Mouse (Mus musculus) spleen, adult 2 months (tissue): ENCODE results near the gene Tcte2. TPM values are rescaled to one million over a fixed set of nuclear protein-coding genes. Genes with fewer than 3 reads are reported as not detected.

Experiments
- DNase-seq, 2 experiments: peaks; one replicate each; pipeline versions ENCODE4 v3.0.0 to v3.0.0-alpha.2; 2012 to 2021; ENCODE audit warnings: low spot score in 2 of 2, low read depth in 1 of 2
- H3K27ac ChIP-seq: fragments of 200-500 bp; 2 replicates; pipeline ENCODE4 v1.5.1; 2012; ENCODE audit warnings: low read length, inconsistent platforms; ENCODE audit not compliant: insufficient read depth
- H3K27me3 ChIP-seq: fragments of 200-500 bp; 2 replicates; pipeline ENCODE4 v1.6.1; 2012; ENCODE audit warnings: mild to moderate bottlenecking, moderate library complexity, low read length, inconsistent platforms; ENCODE audit not compliant: control insufficient read depth, insufficient read depth
- H3K36me3 ChIP-seq: fragments of 200-500 bp; 2 replicates; pipeline ENCODE4 v1.6.1; 2012; ENCODE audit warnings: mild to moderate bottlenecking, low read length, inconsistent platforms; ENCODE audit not compliant: control insufficient read depth, insufficient read depth
- H3K4me1 ChIP-seq: fragments of 200-500 bp; 2 replicates; pipeline ENCODE4 v1.6.1; 2011; ENCODE audit warnings: inconsistent platforms; ENCODE audit not compliant: control insufficient read depth, insufficient read depth, insufficient read length
- H3K4me3 ChIP-seq: fragments of 200-500 bp; 2 replicates; pipeline ENCODE4 v1.5.1; 2011; ENCODE audit warnings: mild to moderate bottlenecking, inconsistent platforms; ENCODE audit not compliant: insufficient read depth, insufficient read length; ENCODE audit errors: extremely low read depth
- CTCF ChIP-seq: fragments of 200-500 bp; IDR thresholded peaks from 2 replicates; pipeline ENCODE4 v1.5.1; 2011; ENCODE audit warnings: mild to moderate bottlenecking, inconsistent platforms; ENCODE audit not compliant: insufficient read depth, insufficient read length, insufficient replicate concordance; ENCODE audit errors: extremely low read depth
- POLR2A ChIP-seq: fragments of 200-500 bp; IDR thresholded peaks from 2 replicates; pipeline ENCODE4 v1.6.1; 2011; ENCODE audit warnings: low read depth, low read length, inconsistent platforms
- WGBS: fragments of 180-500 bp; shearing (Covaris S2); methylation state at CpG from one replicate; pipeline ENCODE4 v1.1.7; 2018; 5-methylcytosine and 5-hydroxymethylcytosine counted together
- polyA plus RNA-seq: library from polyadenylated mRNA; depleted of rRNA; stranded (reverse); fragments of >200 nt; gene quantifications from 2 replicates; pipeline ENCODE4 v1.2.3, GENCODE M21; 2012

Tcte2 gene
- polyA plus RNA-seq, 1 experiment = 0.36 TPM

DNA sequence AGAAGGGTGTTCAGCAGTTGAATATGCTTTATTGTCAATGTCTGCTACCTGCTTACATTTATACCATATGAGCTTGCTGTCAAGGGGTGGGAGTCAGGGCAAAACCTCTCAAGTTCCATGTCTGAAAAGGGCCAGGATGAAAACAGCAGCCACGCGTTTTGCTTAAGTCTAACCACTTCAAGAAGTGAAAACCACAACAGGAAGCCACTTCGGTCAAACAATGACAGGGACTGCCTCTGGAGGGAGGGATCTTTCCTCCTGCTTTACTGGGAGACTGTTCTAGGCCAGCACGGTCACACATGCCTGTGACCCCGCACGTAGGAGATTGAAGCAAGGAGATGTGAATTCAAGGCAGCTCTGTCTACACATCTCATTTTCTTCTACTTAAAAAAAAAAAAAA, 15.3 kb downstream of the Tcte2 start:
- 0% methylated on average over 6 of the region's 6 CpGs for WGBS
- no peak overlapping the region for H3K4me3 ChIP-seq
- DNase-seq = no peak
- H3K27me3 ChIP-seq = no peaks in the 10 kb centered on the region
- H3K27ac ChIP-seq = no peak overlapping the region
- TF ChIP-seq POLR2A (no peak), CTCF (no peak)
- H3K4me1 ChIP-seq = no peaks in the 10 kb centered on the region; the same call in 1 of the 2 replicates
- H3K36me3 ChIP-seq = no peaks in the 10 kb centered on the region

- Histone ChIP-seq H3K4me1 (no peaks in the 10 kb centered on the region; the same call in 1 of the 2 replicates), H3K36me3 (no peaks in the 10 kb centered on the region), H3K27ac (no peak overlapping the region), H3K4me3 (no peak overlapping the region), H3K27me3 (no peaks in the 10 kb centered on the region)
- no peak for DNase-seq
- no peak for TF ChIP-seq POLR2A
- WGBS = 42% methylated on average over 2 of the region's 2 CpGs
Observed at GRCm38 (mm10) chr17:13745373-13745772, 16.3 kb downstream of the Tcte2 start.

DNA sequence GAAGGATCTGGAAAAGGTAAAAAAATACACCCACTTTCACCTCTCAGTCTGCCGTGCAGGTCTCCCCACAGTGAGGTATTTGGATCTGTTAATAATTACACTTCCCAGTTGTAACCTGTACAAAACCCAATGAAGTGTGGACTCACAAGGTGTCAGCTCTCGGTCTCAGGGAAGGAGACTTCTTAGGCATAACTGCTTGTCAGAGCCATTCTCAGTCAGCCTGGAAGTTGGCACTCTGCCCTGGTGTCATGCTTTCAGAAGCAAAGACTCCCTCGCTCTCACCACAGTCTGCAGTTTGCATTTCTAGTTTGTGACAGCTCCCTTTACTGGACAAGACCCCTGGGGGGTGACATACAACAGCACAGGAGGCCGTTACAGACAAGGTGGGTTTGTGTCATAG, 16.8 kb downstream of the Tcte2 start:
- no peak overlapping the region for H3K27ac ChIP-seq
- no peak for DNase-seq
- WGBS = 61% methylated on average over 4 of the region's 4 CpGs
- H3K4me1 ChIP-seq = no peaks in the 10 kb centered on the region; the same call in 1 of the 2 replicates
- no peaks in the 10 kb centered on the region for H3K27me3 ChIP-seq
- TF ChIP-seq POLR2A (no peak), CTCF (no peak)
- H3K36me3 ChIP-seq = no peaks in the 10 kb centered on the region
- no peak overlapping the region for H3K4me3 ChIP-seq

DNA sequence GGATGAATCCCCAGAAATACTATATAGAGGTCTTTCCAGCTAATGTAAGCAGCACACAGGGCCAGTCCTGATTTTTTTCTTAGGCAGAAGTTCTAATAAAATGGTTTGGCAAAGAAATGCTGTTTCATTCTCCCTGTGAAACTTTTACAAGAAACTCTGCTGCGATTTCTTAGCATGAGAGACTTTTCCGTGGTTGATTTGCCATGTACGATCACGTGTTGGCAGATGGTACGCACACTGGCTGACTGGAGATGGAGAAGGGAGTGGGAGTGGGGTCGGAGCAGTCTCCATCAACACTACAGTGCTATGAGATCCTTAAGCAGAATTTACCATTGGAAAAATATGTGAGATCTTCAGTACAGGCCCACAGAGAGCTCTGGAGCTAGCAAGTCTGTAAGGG, 17.4 kb downstream of the Tcte2 start:
- Histone ChIP-seq H3K27me3 (no peaks in the 10 kb centered on the region), H3K27ac (no peak overlapping the region), H3K4me1 (no peaks in the 10 kb centered on the region; the same call in 1 of the 2 replicates), H3K4me3 (no peak overlapping the region), H3K36me3 (no peaks in the 10 kb centered on the region)
- no peak for DNase-seq
- WGBS = 86% methylated on average over 6 of the region's 6 CpGs
- TF ChIP-seq POLR2A (no peak), CTCF (no peak)

- no peaks in the 10 kb centered on the region for H3K27me3 ChIP-seq
- TF ChIP-seq POLR2A (no peak), CTCF (no peak)
- no peak overlapping the region for H3K4me3 ChIP-seq
- no peaks in the 10 kb centered on the region for H3K36me3 ChIP-seq
- WGBS = 79% methylated on average over 5 of the region's 5 CpGs
- no peak for DNase-seq
- H3K4me1 ChIP-seq = no peaks in the 10 kb centered on the region; the same call in 1 of the 2 replicates
- no peak overlapping the region for H3K27ac ChIP-seq
Observed at GRCm38 (mm10) chr17:13743709-13744079, 17.9 kb downstream of the Tcte2 start.

DNA sequence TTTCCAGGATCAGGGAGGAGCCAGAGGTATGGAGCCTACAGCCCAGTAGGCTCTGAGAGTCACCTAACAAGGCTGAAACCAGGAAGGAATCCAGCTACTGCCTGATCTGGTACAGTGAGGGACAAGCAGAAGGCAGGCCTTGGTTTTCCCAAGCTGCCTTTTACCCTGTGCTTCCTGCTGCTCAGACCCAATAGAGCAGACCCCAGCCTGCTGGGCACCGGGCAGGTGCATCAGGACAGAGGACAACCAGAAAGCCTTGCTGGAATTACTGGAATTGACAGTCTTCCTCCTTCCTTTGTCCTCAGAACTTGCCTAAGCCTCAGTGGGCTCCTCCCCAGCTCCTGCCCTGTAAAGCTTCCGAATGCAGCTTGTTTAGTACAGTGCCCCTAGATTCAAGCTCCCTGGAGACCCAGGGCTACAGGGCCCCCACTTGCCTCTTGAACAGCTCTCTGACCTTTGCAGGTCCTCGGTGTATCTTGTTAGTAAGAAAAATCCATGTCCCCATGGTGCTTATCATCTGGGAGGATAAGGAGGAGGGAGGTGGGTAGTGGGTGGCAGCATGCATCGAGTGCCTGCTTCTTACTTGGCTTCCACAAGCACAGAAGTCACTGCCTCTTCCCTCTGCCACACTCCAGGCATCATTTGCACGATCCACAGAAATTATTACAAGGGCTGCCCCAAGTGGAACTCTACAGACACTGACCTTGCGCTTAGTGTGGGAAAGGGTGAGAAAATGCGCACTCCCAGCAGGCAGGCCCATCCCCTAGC, 18.5 kb downstream of the Tcte2 start:
- H3K4me3 ChIP-seq = no peak overlapping the region
- no peaks in the 10 kb centered on the region for H3K36me3 ChIP-seq
- no peak for TF ChIP-seq POLR2A
- no peak for TF ChIP-seq CTCF
- H3K27me3 ChIP-seq = no peaks in the 10 kb centered on the region
- no peak for DNase-seq
- H3K4me1 ChIP-seq = no peaks in the 10 kb centered on the region; the same call in 1 of the 2 replicates
- WGBS = 88% methylated on average over 7 of the region's 7 CpGs
- H3K27ac ChIP-seq = no peak overlapping the region

DNA sequence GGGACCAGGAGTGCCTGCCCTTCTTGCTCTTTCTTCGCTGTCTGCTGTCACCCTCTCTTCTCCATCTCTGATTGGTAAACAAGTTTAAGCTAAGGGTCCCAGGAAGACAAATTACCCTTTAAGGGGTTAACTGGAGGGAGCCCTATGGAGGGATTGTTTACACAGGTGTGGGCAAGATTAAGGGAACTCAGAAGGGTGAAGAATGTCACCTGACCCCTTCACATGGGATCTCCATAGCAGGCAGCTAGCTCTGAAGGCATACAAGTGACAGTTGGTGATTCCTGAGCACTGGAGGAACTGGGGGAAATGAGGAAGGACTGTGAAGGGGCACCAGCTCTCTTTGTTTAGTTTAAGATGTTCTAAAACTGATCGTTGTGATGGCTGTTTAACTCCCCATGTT, 19.3 kb downstream of the Tcte2 start:
- DNase-seq = no peak
- Histone ChIP-seq H3K27me3 (no peaks in the 10 kb centered on the region), H3K36me3 (no peaks in the 10 kb centered on the region), H3K4me3 (no peak overlapping the region), H3K27ac (no peak overlapping the region), H3K4me1 (no peaks in the 10 kb centered on the region; the same call in 1 of the 2 replicates)
- TF ChIP-seq POLR2A (no peak), CTCF (no peak)
- WGBS = 54% methylated on average over 2 of the region's 2 CpGs
